Mouse (Mus musculus) myocyte (in vitro differentiated cells): ENCODE measurements around the gene Sema5a. TPM values are rescaled to one million over a fixed set of nuclear protein-coding genes. Genes with fewer than 3 reads are reported as not detected.

Experiments used
- H3K27me3 ChIP-seq: one replicate; pipeline ENCODE4 v1.6.1; 2011; ENCODE audit not compliant: control insufficient read depth, insufficient read depth, insufficient read length
- H3K36me3 ChIP-seq: one replicate; pipeline ENCODE4 v1.6.1; 2011; ENCODE audit not compliant: control insufficient read depth, insufficient read depth
- H3K4me2 ChIP-seq: one replicate; pipeline ENCODE4 v1.6.1; 2011; ENCODE audit warnings: low read depth, control low read depth
- H3K4me3 ChIP-seq: one replicate; pipeline ENCODE4 v1.5.1; 2011; ENCODE audit warnings: mild to moderate bottlenecking, control low read depth, moderate library complexity
- H3K79me2 ChIP-seq: one replicate; pipeline ENCODE4 v1.6.1; 2011; ENCODE audit not compliant: control insufficient read depth, insufficient read depth
- H3ac ChIP-seq: one replicate; pipeline ENCODE4 v1.6.1; 2011; ENCODE audit not compliant: control insufficient read depth, insufficient read length
- CEBPB ChIP-seq: IDR thresholded peaks from 2 replicates; pipeline ENCODE4 v1.6.1; 2011; ENCODE audit warnings: mild to moderate bottlenecking, moderate library complexity; ENCODE audit not compliant: poor library complexity, insufficient read depth, severe bottlenecking
- E2F4 ChIP-seq: IDR thresholded peaks from one replicate; pipeline ENCODE4 v1.6.1; 2011; ENCODE audit warnings: mild to moderate bottlenecking, control low read depth, moderate library complexity; ENCODE audit not compliant: insufficient read depth
- MAX ChIP-seq: IDR thresholded peaks from one replicate; pipeline ENCODE4 v1.6.1; 2011; ENCODE audit warnings: low read depth, mild to moderate bottlenecking, control low read depth
- MYOD1 ChIP-seq, 3 experiments: IDR thresholded peaks; one replicate each; pipeline ENCODE4 v1.6.1; 2011; ENCODE audit warnings: control low read depth in 2 of 3, low read depth in 2 of 3, mild to moderate bottlenecking in 2 of 3, moderate library complexity in 1 of 3; ENCODE audit not compliant: insufficient read length in 2 of 3, control insufficient read depth in 1 of 3
- MYOG ChIP-seq, 3 experiments: IDR thresholded peaks; one replicate each; pipeline ENCODE4 v1.6.1; 2011; ENCODE audit warnings: control low read depth in 2 of 3, low read depth in 2 of 3, mild to moderate bottlenecking in 2 of 3; ENCODE audit not compliant: insufficient read length in 2 of 3, control insufficient read depth in 1 of 3, insufficient read depth in 1 of 3
- POLR2A ChIP-seq: IDR thresholded peaks from one replicate; pipeline ENCODE4 v1.6.1; 2011; ENCODE audit warnings: low read depth, mild to moderate bottlenecking, control low read depth, moderate library complexity; ENCODE audit not compliant: insufficient read length
- POLR2AphosphoS2 ChIP-seq: IDR thresholded peaks from one replicate; pipeline ENCODE4 v1.6.1; 2011; ENCODE audit warnings: low read depth, control low read depth; ENCODE audit not compliant: insufficient read length
- REST ChIP-seq: IDR thresholded peaks from one replicate; pipeline ENCODE4 v1.6.1; 2011; ENCODE audit warnings: mild to moderate bottlenecking, control low read depth, moderate library complexity; ENCODE audit not compliant: insufficient read depth, insufficient read length
- SRF ChIP-seq: IDR thresholded peaks from one replicate; pipeline ENCODE4 v1.6.1; 2011; ENCODE audit warnings: low read depth; ENCODE audit not compliant: control insufficient read depth, insufficient read length
- TCF12 ChIP-seq: IDR thresholded peaks from one replicate; pipeline ENCODE4 v1.6.1; 2011; ENCODE audit warnings: mild to moderate bottlenecking, control low read depth; ENCODE audit not compliant: poor library complexity, insufficient read depth, severe bottlenecking
- TCF3 ChIP-seq: IDR thresholded peaks from one replicate; pipeline ENCODE4 v1.6.1; 2011; ENCODE audit warnings: low read depth, control low read depth; ENCODE audit not compliant: insufficient read length
- USF1 ChIP-seq: IDR thresholded peaks from one replicate; pipeline ENCODE4 v1.6.1; 2011; ENCODE audit warnings: low read depth, mild to moderate bottlenecking, control low read depth, moderate library complexity
- polyA plus RNA-seq: library from polyadenylated mRNA; unstranded; fragments of >200 nt; fragmentation: generic; extraction: Trizol; gene quantifications from one replicate; pipeline ENCODE4 v1.2.1, GENCODE M21; 2012; ENCODE audit warnings: missing spikeins

Gene Sema5a
- polyA plus RNA-seq, 1 experiment: 7.1 TPM

DNA sequence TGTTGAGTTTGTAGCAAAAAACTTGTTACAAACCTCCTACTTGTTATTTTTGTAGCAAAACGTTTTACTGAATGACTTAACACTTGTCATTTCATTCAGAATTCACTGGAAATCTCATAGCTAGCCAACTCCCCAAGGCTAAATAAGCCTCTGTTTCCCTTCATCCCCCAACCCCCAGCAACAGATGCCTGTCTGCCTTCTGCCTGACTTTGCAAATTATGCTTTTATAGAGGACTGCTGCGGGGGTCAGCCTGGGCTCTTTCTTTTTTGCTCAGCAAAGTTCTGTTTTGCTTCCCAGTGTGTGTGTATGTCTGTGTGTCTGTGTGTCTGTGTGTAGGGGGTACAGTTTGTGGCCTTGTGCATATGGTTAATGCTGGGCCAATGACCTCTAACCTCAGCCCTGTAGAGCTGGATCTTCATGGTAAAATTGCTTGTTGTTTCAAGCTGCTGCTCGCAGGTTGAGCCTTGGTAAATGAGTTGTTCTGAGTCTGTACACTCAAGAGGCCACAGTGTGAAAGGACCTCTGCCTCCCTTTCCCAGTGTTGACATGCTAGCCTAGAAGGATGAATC is 94.2 kb downstream of the Sema5a start:
- H3K36me3 ChIP-seq: no peaks in the 10 kb centered on the region
- no peak overlapping the region for H3K4me2 ChIP-seq
- no peak overlapping the region for H3ac ChIP-seq
- H3K4me3 ChIP-seq: no peak overlapping the region
- no peaks in the 10 kb centered on the region for H3K27me3 ChIP-seq
- TF ChIP-seq MYOD1 (IDR thresholded peaks at IDR 0.05; ENCODE audit: control insufficient read depth in 1 of 3, insufficient read length in 2 of 3, low read depth in 2 of 3) (no peak), SRF (no peak)
- H3K79me2 ChIP-seq: no peaks in the 10 kb centered on the region

DNA sequence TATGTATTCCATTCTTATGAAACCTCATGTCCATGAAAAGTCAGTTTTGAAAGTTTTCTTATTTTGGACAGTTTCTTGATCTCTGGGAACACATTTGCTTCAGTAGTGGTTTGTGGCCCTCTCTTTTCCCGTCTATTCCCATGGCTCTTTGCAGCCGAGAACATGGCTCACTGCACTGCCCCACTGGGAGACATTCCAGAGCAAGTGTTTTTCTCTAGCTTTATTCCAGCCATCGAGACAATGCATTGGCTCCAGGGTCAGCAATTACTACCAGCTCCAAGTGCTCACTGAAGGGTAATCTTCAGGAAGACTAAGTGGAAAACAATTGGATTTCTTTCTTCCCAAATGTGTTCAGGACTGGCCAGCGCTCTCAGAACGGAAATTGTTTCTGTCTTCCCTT is 94.8 kb downstream of the Sema5a start:
- no peak for TF ChIP-seq TCF12
- no peak for TF ChIP-seq CEBPB
- TF ChIP-seq E2F4: no peak
- no peak for TF ChIP-seq USF1
- TF ChIP-seq REST: no peak
- TF ChIP-seq MYOD1 (IDR thresholded peaks at IDR 0.05; ENCODE audit: control insufficient read depth in 1 of 3, insufficient read length in 2 of 3, low read depth in 2 of 3): no peak
- no peak for TF ChIP-seq TCF3
- no peak for TF ChIP-seq SRF
- TF ChIP-seq MYOG (IDR thresholded peaks at IDR 0.05; ENCODE audit: control insufficient read depth in 1 of 3, insufficient read depth in 1 of 3, insufficient read length in 2 of 3, low read depth in 2 of 3): no peak
- TF ChIP-seq MAX: no peak
- TF ChIP-seq POLR2A: no peak
- TF ChIP-seq POLR2AphosphoS2: no peak
- Histone ChIP-seq H3K27me3 (no peaks in the 10 kb centered on the region), H3K4me3 (no peak overlapping the region)

DNA sequence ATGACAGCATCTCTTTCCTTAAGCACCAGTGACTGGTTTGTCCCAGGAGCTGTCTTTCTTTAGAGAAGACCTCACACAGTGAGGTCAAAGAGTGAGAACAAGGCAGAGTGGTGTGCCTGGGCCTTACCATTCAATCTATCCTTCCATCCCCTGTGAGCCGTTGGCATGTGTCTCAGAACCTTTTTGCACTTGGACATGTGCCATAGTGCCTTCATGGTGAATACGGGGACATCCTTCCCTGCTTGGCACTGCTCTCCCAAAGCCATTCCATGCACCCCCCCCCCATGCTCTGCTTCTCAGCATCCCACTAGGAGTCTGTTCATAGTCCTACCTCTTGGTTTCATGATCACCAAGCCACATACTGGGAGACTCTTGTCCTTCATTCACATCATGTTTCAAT is 96.8 kb downstream of the Sema5a start:
- Histone ChIP-seq H3K4me3 (no peak overlapping the region), H3ac (no peak overlapping the region), H3K4me2 (no peak overlapping the region), H3K79me2 (no peaks in the 10 kb centered on the region), H3K36me3 (no peaks in the 10 kb centered on the region), H3K27me3 (no peaks in the 10 kb centered on the region)
- TF ChIP-seq CEBPB (no peak), SRF (no peak), TCF12 (no peak), POLR2AphosphoS2 (no peak), POLR2A (no peak), REST (no peak), MAX (no peak), MYOG (IDR thresholded peaks at IDR 0.05; ENCODE audit: control insufficient read depth in 1 of 3, insufficient read depth in 1 of 3, insufficient read length in 2 of 3, low read depth in 2 of 3) (no peak), MYOD1 (IDR thresholded peaks at IDR 0.05; ENCODE audit: control insufficient read depth in 1 of 3, insufficient read length in 2 of 3, low read depth in 2 of 3) (no peak), E2F4 (no peak), USF1 (no peak), TCF3 (no peak)

More for the DNA sequence above, 94.8 kb downstream of the Sema5a start:
- Histone ChIP-seq H3K79me2 (no peaks in the 10 kb centered on the region), H3K4me2 (no peak overlapping the region), H3K36me3 (no peaks in the 10 kb centered on the region), H3ac (no peak overlapping the region)

DNA sequence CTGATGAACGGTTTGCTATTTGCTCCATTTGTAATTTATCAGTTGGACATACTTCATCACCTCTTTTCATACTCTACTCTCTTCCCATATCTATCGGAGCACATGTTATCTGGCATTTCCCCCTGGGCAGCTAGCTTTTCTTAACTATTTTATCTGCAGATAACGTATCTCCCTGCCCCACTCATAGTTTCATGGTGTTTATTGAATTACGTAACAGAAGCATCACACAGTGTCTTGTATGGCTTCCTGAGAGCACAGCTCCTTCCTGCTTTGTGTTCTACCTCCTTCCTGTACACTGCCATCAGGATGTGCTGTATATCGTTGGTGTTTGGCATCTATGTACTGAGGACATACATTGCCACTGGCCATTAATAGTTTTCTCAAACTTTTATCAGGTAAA is 98.9 kb downstream of the Sema5a start:
- Histone ChIP-seq H3K4me3 (no peak overlapping the region), H3K27me3 (no peaks in the 10 kb centered on the region), H3K4me2 (no peak overlapping the region), H3K36me3 (no peaks in the 10 kb centered on the region), H3ac (no peak overlapping the region), H3K79me2 (no peaks in the 10 kb centered on the region)
- no peak for TF ChIP-seq POLR2AphosphoS2
- no peak for TF ChIP-seq MYOD1 (IDR thresholded peaks at IDR 0.05; ENCODE audit: control insufficient read depth in 1 of 3, insufficient read length in 2 of 3, low read depth in 2 of 3)
- TF ChIP-seq MAX: no peak
- TF ChIP-seq TCF3: no peak
- no peak for TF ChIP-seq E2F4
- TF ChIP-seq MYOG (IDR thresholded peaks at IDR 0.05; ENCODE audit: control insufficient read depth in 1 of 3, insufficient read depth in 1 of 3, insufficient read length in 2 of 3, low read depth in 2 of 3): no peak
- TF ChIP-seq CEBPB: no peak
- no peak for TF ChIP-seq POLR2A
- no peak for TF ChIP-seq TCF12
- TF ChIP-seq USF1: no peak
- TF ChIP-seq REST: no peak
- no peak for TF ChIP-seq SRF

DNA sequence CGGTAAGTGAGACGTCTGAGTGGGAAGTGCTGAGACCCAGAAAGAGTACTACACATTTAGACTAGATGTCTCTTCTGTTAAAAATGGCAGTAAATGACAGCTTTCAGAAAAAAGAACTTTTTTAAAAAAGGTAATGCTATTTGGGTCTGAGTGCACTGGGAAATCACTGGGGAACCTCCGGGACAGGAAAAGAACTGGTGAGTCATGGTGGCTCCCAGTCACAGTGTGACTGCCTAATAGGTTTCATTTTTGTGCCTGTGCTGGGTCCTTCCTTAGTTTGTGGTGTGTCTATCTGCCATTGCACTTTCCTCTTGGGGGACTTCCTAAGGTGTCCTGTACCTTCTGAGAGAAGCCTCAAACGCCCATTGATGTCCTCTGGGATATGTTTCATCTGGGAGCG is 102.7 kb downstream of the Sema5a start:
- no peak overlapping the region for H3ac ChIP-seq
- H3K27me3 ChIP-seq: no peaks in the 10 kb centered on the region
- H3K4me2 ChIP-seq: peak overlapping the region; percentile 70
- no peaks in the 10 kb centered on the region for H3K79me2 ChIP-seq
- H3K36me3 ChIP-seq: no peaks in the 10 kb centered on the region
- TF ChIP-seq REST: no peak
- TF ChIP-seq POLR2A: no peak
- no peak for TF ChIP-seq POLR2AphosphoS2
- TF ChIP-seq TCF12: no peak
- TF ChIP-seq MYOD1 (IDR thresholded peaks at IDR 0.05; ENCODE audit: control insufficient read depth in 1 of 3, insufficient read length in 2 of 3, low read depth in 2 of 3): no peak
- TF ChIP-seq E2F4: no peak
- no peak for TF ChIP-seq MYOG (IDR thresholded peaks at IDR 0.05; ENCODE audit: control insufficient read depth in 1 of 3, insufficient read depth in 1 of 3, insufficient read length in 2 of 3, low read depth in 2 of 3)
- no peak for TF ChIP-seq USF1
- H3K4me3 ChIP-seq: no peak overlapping the region
